Mouse (Mus musculus): ENCODE results near the gene Fbxl8. TPM values are rescaled to one million over a fixed set of nuclear protein-coding genes. Genes with fewer than 3 reads are reported as not detected.
A peak's percentile ranks its signal among the peaks of the same experiment; 100 is the strongest.

Fbxl8 gene
- polyA plus RNA-seq, 1 experiment from 2014 or later = 4.4 TPM

DNA sequence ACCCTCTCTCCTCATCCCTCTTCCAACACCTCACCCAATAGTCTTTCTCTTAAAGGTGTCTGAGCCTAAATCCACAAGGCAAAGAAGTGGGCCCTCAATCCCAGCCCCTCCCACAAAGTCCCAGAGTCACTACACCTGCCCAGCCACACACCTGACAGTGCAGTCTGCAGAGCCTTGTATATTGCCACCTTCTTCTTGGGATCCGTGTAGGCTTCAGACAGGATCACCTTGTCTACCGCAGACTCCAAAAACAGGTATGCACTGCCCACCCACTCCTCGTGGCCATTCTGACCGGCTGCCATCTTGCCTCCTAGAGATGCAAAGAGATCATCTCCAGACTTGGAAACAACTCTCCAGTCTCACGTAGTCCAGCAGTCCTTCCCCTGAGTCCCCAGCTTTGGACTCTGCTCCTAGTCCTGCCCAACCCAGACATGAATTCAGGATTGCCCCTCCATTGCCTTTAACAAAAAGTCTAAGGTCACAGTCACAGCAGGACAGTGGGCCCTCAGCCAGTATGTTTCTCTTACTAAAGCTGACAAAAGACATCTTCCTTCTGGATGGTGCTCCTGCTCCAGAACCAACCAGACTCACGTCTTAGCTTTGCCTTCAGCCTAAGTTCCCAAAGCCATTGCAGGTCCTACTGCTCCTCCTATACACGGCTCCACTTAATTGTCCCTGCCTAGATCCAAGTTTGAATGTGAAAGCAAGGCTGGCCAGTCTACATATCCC lies 3.9 kb upstream of the Fbxl8 start:
- Histone ChIP-seq H3K9ac (no peak overlapping the region), H3K4me2 (no peak overlapping the region), H3K27me3 (replicated peaks) (peaks cover 32% of the 10 kb centered on the region), H3K4me3 (replicated peaks) (no peak overlapping the region), H3K36me3 (no peaks in the 10 kb centered on the region), H3K27ac (no peak overlapping the region), H3K4me1 (peaks cover 28% of the 10 kb centered on the region), H3K9me3 (no peaks in the 10 kb centered on the region)
- 73% methylated on average over 7 of the region's 7 CpGs for WGBS
- ATAC-seq (ENCODE audit: insufficient read depth, low FRiP score, low read depth) = no peak

DNA sequence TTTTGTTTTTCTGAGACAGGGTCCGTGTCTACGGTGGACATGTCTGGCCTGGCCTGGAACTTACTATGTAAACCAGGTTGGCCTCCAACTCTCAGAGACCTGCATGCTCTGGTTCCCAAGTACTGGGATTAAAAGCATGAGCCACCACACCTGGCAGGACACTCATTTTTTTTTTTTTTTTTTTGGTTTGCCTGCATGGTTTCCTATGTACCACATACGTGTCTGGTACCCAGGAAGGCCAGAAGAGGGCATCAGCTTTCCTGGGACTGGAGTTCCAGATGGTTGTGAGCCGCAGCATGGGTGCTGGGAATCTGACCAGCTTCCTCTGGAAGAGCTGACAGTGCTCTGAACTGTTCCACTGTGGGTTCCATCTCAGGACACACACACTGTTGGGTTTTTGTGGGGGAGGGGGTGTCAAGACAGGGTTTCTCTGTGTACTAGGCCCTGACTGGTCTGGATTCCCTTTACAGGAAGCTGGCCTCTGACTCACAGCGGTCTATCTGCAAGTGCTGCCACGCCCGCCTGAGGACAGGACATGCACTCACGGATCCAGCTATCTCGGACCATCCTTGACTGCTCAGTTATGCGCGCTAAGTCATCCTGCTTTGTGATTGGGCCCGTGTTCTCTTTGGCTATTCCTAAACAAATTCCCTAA lies 3.0 kb upstream of the Fbxl8 start:
- no peak overlapping the region for H3K27ac ChIP-seq
- no peaks in the 10 kb centered on the region for H3K9me3 ChIP-seq
- WGBS = 81% methylated on average over 12 of the region's 12 CpGs
- no peak overlapping the region for H3K4me3 ChIP-seq (replicated peaks)
- ATAC-seq (ENCODE audit: insufficient read depth, low FRiP score, low read depth) = no peak
- H3K4me2 ChIP-seq = no peak overlapping the region
- peaks cover 28% of the 10 kb centered on the region for H3K4me1 ChIP-seq
- H3K27me3 ChIP-seq (replicated peaks) = peaks cover 34% of the 10 kb centered on the region
- no peak overlapping the region for H3K9ac ChIP-seq
- H3K36me3 ChIP-seq = no peaks in the 10 kb centered on the region

DNA sequence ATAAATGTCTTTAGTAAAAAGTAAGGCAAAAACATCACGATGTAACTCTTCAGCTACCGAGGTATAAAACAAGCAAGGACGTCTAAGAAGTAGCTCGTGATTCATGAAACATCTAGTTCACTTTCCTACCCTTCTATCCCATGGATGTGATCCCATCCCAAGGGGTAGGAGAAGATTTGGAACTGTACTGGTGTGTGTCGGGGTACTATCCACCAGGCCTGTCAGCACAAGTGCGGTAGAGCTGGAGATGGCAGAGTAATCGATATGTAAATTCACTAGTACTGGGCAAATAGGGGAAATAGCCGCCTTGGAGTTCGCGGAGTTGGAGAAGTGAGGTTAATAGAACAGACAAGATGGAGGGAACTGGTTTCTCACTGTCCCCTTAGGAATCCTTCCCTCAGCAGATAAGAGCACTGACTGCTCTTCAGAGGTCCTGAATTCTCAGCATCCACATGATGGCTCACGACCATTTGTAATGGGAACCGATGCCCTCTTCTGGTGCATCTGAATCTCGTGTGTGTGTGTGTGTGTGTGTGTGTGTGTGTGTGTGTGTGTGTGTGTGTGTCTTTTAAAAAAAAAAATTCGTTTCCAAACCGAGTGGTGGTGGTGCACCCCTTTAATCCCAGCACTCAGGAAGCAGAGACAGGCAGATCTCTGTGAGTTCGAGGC lies 1.1 kb upstream of the Fbxl8 start:
- ATAC-seq (ENCODE audit: insufficient read depth, low FRiP score, low read depth) = no peak
- 42% methylated on average over 16 of the region's 16 CpGs for WGBS
- Histone ChIP-seq H3K27me3 (replicated peaks) (peaks cover 48% of the 10 kb centered on the region), H3K36me3 (no peaks in the 10 kb centered on the region), H3K27ac (no peak overlapping the region), H3K9ac (no peak overlapping the region), H3K4me2 (peak overlapping the region; percentile 86), H3K4me1 (peaks cover 32% of the 10 kb centered on the region), H3K4me3 (replicated peaks) (peak overlapping the region; percentile 66), H3K9me3 (no peaks in the 10 kb centered on the region)

DNA sequence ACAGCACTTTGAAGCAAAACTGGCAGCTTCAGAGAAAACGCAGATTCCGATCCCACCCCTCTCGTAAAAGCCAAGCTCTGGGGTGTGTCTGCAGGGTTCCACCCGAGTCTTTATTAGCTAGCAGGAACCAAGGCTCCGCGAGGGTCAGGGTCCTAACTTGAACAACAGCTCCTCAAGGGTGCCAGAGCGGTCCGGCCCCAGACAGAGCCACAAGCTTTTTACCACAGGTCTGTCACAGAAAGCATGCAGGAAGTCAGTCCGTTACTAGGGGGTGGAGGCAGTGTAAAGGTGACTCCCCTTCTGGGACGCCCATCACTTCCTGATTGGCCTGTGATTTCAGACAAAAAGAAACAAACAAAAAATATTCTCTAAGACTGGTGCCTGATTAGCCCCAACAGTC lies 680 bp downstream of the Fbxl8 start:
- H3K9ac ChIP-seq = no peak overlapping the region; the same call in 1 of the 2 replicates
- WGBS = 11% methylated on average over 10 of the region's 10 CpGs
- H3K4me2 ChIP-seq = peak overlapping the region; percentile 86
- no peaks in the 10 kb centered on the region for H3K36me3 ChIP-seq
- no peaks in the 10 kb centered on the region for H3K9me3 ChIP-seq
- H3K27me3 ChIP-seq (replicated peaks) = peaks cover 52% of the 10 kb centered on the region
- no peak for ATAC-seq (ENCODE audit: insufficient read depth, low FRiP score, low read depth)
- peaks cover 32% of the 10 kb centered on the region for H3K4me1 ChIP-seq
- no peak overlapping the region for H3K27ac ChIP-seq
- peak overlapping the region; percentile 66 for H3K4me3 ChIP-seq (replicated peaks)

DNA sequence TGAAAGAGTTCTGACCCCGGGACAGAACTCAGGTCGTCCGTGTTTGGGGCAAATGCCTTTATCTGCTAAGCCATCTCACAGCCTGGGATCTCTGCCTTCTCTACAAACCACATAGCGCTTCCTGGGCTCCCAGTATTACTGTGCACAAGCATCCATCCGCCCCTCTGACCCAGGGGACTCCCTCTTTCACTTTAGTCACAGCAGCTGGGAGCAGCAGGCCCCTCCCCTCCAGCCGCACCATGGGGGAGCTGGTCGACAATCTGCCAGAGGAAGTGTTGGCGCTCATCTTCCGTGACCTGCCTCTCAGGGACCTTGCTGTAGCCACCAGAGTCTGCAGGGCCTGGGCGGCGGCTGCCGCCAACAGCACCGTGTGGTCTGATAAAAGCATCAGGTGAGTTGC lies 2.3 kb downstream of the Fbxl8 start:
- Histone ChIP-seq H3K4me1 (peaks cover 40% of the 10 kb centered on the region), H3K36me3 (no peaks in the 10 kb centered on the region), H3K4me3 (replicated peaks) (no peak overlapping the region), H3K27me3 (replicated peaks) (peaks cover 59% of the 10 kb centered on the region), H3K9ac (no peak overlapping the region), H3K4me2 (no peak overlapping the region), H3K9me3 (no peaks in the 10 kb centered on the region), H3K27ac (no peak overlapping the region)
- ATAC-seq (ENCODE audit: insufficient read depth, low FRiP score, low read depth) = no peak
- 37% methylated on average over 13 of the region's 13 CpGs for WGBS

DNA sequence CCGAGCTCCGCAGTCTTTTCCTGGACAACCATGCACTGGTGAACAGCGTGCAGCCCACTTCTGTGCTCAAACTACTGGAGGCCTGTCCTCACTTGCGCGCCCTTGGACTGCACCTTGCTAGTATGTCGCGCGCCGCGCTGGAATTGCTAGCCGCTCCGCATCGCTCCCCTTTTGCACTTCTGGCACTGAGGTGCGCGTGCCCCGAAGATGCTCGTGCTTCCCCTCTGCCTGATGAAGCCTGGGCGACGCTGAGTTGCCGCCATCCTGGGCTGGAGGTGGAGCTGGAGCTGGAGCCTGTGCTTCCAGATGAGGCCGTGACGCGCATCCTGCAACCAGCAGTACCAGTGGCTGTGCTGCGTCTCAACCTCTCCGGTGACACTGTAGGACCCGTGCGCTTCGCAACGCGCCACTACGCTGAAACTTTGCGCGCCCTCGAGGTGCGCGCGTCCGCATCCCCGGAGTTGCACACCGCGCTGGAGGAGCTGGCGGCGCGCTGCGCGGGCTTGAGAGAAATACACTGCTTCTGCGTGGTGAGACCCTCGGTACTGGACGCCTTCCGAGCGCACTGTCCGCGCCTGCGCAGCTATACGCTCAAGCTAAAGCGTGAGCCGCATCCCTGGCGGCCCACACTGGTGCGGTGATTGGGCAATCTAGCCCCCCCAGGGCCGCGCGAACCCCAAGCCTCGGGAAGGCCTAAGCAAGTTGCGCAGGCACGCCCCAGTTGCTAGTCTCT lies 4.1 kb downstream of the Fbxl8 start:
- Histone ChIP-seq H3K27me3 (replicated peaks) (peaks cover 69% of the 10 kb centered on the region), H3K36me3 (no peaks in the 10 kb centered on the region), H3K4me2 (peak overlapping the region; percentile 89)

DNA sequence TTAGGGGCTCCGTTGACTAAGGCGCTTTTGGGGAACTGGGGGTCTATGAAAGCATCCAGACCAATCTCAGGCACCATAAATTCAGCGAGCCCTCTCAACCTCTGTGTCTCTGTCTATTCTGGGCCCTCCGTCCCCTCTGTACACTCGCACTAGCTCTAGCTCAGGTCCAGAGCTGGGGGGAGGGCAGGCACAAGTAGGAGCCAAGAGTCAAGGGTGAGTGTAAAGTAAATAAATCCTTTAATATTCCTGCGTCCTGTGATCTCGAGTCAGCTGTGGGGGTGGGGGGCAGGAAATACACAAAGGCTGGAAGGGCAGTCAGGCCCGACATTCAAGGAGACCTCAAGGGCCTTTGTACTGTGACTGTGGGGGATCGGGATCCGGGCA lies 4.6 kb downstream of the Fbxl8 start:
- no peak for ATAC-seq (ENCODE audit: insufficient read depth, low FRiP score, low read depth)
- peak overlapping the region; percentile 44 for H3K4me3 ChIP-seq (replicated peaks)
- no peaks in the 10 kb centered on the region for H3K9me3 ChIP-seq
- peak overlapping the region; percentile 89 for H3K4me2 ChIP-seq
- H3K4me1 ChIP-seq = peaks cover 36% of the 10 kb centered on the region
- no peak overlapping the region for H3K9ac ChIP-seq
- no peak overlapping the region for H3K27ac ChIP-seq
- 5% methylated on average over 10 of the region's 10 CpGs for WGBS
- no peaks in the 10 kb centered on the region for H3K36me3 ChIP-seq
- peaks cover 73% of the 10 kb centered on the region for H3K27me3 ChIP-seq (replicated peaks)

More for the DNA sequence above, 4.1 kb downstream of the Fbxl8 start:
- no peak for ATAC-seq (ENCODE audit: insufficient read depth, low FRiP score, low read depth)
- peaks cover 40% of the 10 kb centered on the region for H3K4me1 ChIP-seq
- no peaks in the 10 kb centered on the region for H3K9me3 ChIP-seq
- no peak overlapping the region for H3K27ac ChIP-seq
- H3K4me3 ChIP-seq (replicated peaks) = peak overlapping the region; percentile 44
- 3% methylated on average over 65 of the region's 65 CpGs for WGBS
- H3K9ac ChIP-seq = no peak overlapping the region

DNA sequence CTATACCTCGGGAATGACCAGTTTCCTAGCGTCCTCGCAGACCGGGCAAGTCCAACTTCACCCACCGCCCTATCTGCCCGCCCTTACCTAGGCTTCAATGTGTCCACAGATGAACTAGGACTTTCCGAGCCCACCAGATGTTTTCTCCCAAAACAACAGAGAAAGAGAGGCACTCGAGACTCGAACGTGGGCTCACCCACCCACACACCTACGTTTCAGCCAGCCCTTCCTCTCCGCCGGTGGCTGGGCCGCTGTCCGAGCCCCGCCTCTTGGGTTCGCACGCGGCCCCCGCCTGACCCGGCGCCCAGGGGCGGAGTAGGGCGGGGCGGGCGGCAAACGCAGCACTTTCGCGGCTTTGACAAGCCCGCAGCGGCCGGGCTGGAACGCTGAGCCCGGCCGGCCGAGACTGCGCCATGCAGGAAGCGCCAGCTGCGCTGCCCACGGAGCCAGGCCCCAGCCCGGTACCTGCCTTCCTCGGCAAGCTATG lies 5.1 kb downstream of the Fbxl8 start, which contains the start of gene Hsf4:
Gene Hsf4 (plus strand): TSS at position 341 of the 487 bp plus-strand sequence.
- Histone ChIP-seq H3K9ac (peak within 1 kb of the TSS; percentile 13; the same call in 1 of the 2 replicates), H3K27me3 (replicated peaks) (peaks cover 78% of the 10 kb centered on the region), H3K27ac (no peak within 1 kb of the TSS), H3K9me3 (no peaks in the 10 kb centered on the region), H3K4me1 (peaks cover 36% of the 10 kb centered on the region), H3K36me3 (no peaks in the 10 kb centered on the region), H3K4me2 (peak within 1 kb of the TSS; percentile 89), H3K4me3 (replicated peaks) (peak within 1 kb of the TSS; percentile 44)
- peak; percentile 50 for ATAC-seq (ENCODE audit: insufficient read depth, low FRiP score, low read depth)
- 1% methylated on average over 42 of the region's 42 CpGs for WGBS

DNA sequence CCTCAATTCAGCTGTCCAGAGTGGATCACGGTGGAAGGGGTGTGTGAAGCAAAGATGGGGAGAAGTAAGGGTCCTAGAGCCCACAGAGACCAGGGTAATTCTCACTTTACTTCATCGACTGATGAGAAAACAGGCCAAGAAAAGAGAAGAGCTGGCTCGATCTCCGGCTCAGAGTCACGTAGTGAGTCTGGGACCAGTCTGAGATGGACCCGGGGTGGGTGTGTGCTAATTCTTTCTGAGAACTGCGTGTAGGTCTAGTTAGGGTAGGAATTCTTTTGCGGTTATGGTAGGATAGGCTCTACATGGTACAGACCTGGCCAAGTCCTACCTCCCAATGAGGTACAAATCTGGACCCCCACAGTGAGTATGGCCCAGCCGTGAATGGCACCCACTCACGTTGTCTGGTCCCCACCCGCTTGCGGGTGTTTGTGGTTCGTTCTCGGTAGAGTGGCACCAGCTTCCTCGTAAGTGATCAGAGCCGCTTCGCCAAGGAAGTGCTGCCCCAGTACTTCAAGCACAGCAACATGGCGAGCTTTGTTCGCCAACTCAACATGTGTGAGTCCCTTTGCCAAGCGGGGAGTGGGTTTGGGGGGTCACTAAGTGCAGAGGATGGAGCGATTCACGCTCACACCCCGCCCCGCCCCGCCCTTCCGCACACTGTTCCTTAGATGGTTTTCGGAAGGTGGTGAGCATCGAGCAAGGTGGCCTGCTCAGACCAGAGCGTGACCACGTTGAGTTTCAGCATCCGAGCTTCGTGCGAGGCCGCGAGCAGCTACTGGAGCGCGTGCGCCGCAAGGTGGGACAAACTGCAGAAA lies 5.9 kb downstream of the Fbxl8 start:
- H3K4me2 ChIP-seq = peak overlapping the region; percentile 89
- no peaks in the 10 kb centered on the region for H3K9me3 ChIP-seq
- no peak overlapping the region for H3K27ac ChIP-seq
- H3K27me3 ChIP-seq (replicated peaks) = peaks cover 86% of the 10 kb centered on the region
- no peak overlapping the region for H3K9ac ChIP-seq
- H3K36me3 ChIP-seq = no peaks in the 10 kb centered on the region
- H3K4me3 ChIP-seq (replicated peaks) = peak overlapping the region; percentile 44
- H3K4me1 ChIP-seq = peaks cover 36% of the 10 kb centered on the region
- no peak for ATAC-seq (ENCODE audit: insufficient read depth, low FRiP score, low read depth)
- WGBS = 8% methylated on average over 39 of the region's 39 CpGs

DNA sequence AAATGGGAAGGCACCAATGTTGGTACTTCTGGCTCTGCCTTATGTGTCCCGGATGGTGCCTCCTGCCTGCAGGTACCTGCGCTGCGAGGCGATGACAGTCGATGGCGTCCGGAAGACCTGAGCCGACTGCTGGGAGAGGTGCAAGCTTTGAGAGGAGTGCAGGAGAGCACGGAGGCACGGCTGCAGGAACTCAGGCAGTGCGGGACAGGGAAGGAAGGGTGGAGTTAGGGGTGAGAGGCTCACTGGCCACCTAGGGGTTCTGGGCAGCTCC lies 6.4 kb downstream of the Fbxl8 start:
- 0 out of 2 replicates have a peak overlapping the region, but pooled peaks have one; percentile 44 for H3K4me3 ChIP-seq (replicated peaks)
- WGBS = 4% methylated on average over 11 of the region's 11 CpGs
- ATAC-seq (ENCODE audit: insufficient read depth, low FRiP score, low read depth) = no peak

DNA sequence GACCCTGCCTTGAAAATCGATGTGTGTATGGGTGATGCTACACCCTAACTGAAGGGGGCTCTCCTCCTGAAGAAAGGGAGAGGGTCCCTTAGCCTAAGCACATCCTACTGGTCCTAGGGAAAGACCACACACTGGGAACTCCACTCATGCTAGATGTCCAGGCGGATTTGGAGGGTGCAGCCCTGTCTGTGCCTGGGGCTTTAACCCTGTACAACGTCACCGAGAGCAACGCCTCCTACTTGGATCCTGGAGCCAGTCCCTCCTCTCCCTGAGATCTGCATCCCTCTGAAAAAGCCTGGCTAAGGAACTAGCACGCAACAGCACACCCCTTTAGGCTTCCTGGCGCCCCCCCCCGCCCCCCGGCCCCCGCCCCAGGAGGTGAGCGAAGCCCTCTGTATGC lies 10.9 kb downstream of the Fbxl8 start:
- Histone ChIP-seq H3K4me2 (peak overlapping the region; percentile 81), H3K36me3 (no peaks in the 10 kb centered on the region), H3K9ac (no peak overlapping the region), H3K9me3 (no peaks in the 10 kb centered on the region), H3K4me3 (replicated peaks) (no peak overlapping the region), H3K27me3 (replicated peaks) (peaks cover 89% of the 10 kb centered on the region), H3K4me1 (peaks cover 31% of the 10 kb centered on the region), H3K27ac (no peak overlapping the region)
- no peak for ATAC-seq (ENCODE audit: insufficient read depth, low FRiP score, low read depth)
- WGBS = 10% methylated on average over 11 of the region's 11 CpGs

More for the DNA sequence above, 6.4 kb downstream of the Fbxl8 start:
- peaks cover 90% of the 10 kb centered on the region for H3K27me3 ChIP-seq (replicated peaks)
- peaks cover 39% of the 10 kb centered on the region for H3K4me1 ChIP-seq
- no peak overlapping the region for H3K27ac ChIP-seq
- no peaks in the 10 kb centered on the region for H3K36me3 ChIP-seq
- H3K9ac ChIP-seq = no peak overlapping the region
- H3K9me3 ChIP-seq = no peaks in the 10 kb centered on the region
- H3K4me2 ChIP-seq = peak overlapping the region; percentile 89; the same call in 1 of the 2 replicates

Data from stomach, embryonic 15.5 days (tissue).